Mouse (Mus musculus) kidney, adult 18-20 months (tissue): Measurements from ENCODE around the gene Pknox2.

Source experiments
- DNase-seq: peaks from one replicate; pipeline ENCODE4 v3.0.0; 2021

The Pknox2 gene

GRCm38 (mm10) chr9:37038859-37039258 is 108.3 kb downstream of the Pknox2 start:
- no peak for DNase-seq

- DNase-seq: no peak
These were observed 108.8 kb downstream of the Pknox2 start for GRCm38 (mm10) chr9:37038445-37038844.

- DNase-seq: no peak
These were observed 109.8 kb downstream of the Pknox2 start for GRCm38 (mm10) chr9:37037405-37037804.

- no peak for DNase-seq
These were observed 112.0 kb downstream of the Pknox2 start for GRCm38 (mm10) chr9:37035248-37035647.

- no peak for DNase-seq
These were observed 112.9 kb downstream of the Pknox2 start for GRCm38 (mm10) chr9:37034316-37034715.

GRCm38 (mm10) chr9:37030347-37031213 is 116.6 kb downstream of the Pknox2 start:
- no peak for DNase-seq

GRCm38 (mm10) chr9:37029811-37030346 is 117.3 kb downstream of the Pknox2 start:
- DNase-seq: no peak

GRCm38 (mm10) chr9:37027825-37028575 is 119.2 kb downstream of the Pknox2 start:
- no peak for DNase-seq

GRCm38 (mm10) chr9:37025913-37026312 is 121.3 kb downstream of the Pknox2 start:
- no peak for DNase-seq

GRCm38 (mm10) chr9:37021586-37022230 is 125.5 kb downstream of the Pknox2 start:
- DNase-seq: no peak

- DNase-seq: no peak
These were observed 129.1 kb downstream of the Pknox2 start for GRCm38 (mm10) chr9:37018154-37018553.

- DNase-seq: no peak
These were observed 130.0 kb downstream of the Pknox2 start for GRCm38 (mm10) chr9:37017169-37017568.

GRCm38 (mm10) chr9:37016165-37016564 is 131.0 kb downstream of the Pknox2 start:
- DNase-seq: no peak

GRCm38 (mm10) chr9:37013565-37013964 is 133.6 kb downstream of the Pknox2 start:
- DNase-seq: no peak

- no peak for DNase-seq
These were observed 139.1 kb downstream of the Pknox2 start for GRCm38 (mm10) chr9:37008090-37008489.

GRCm38 (mm10) chr9:37004676-37005075 is 142.5 kb downstream of the Pknox2 start:
- no peak for DNase-seq

GRCm38 (mm10) chr9:37001935-37002535 is 145.2 kb downstream of the Pknox2 start:
- DNase-seq: no peak

- no peak for DNase-seq
These were observed 147.8 kb downstream of the Pknox2 start for GRCm38 (mm10) chr9:36999393-36999792.

- DNase-seq: no peak
These were observed 156.4 kb downstream of the Pknox2 start for GRCm38 (mm10) chr9:36990626-36991368.

GRCm38 (mm10) chr9:36989991-36990390 is 157.2 kb downstream of the Pknox2 start:
- DNase-seq: no peak

- no peak for DNase-seq
These were observed 162.0 kb downstream of the Pknox2 start for GRCm38 (mm10) chr9:36985233-36985632.
